Mouse (Mus musculus): ENCODE results near the gene Clcn5.

- TF ChIP-seq CTCF (IDR thresholded peaks at IDR 0.05; ENCODE audit: extremely low read depth, insufficient read length, insufficient replicate concordance, low read depth, low read length) (no peak), POLR2A (IDR thresholded peaks at IDR 0.05; ENCODE audit: low read depth, low read length) (no peak)
Observed at GRCm38 (mm10) chrX:7114885-7115284, 204.3 kb downstream of the Clcn5 start.
